7 mouse cellular contexts compared by ENCODE assay signal in the genomic region with DNA sequence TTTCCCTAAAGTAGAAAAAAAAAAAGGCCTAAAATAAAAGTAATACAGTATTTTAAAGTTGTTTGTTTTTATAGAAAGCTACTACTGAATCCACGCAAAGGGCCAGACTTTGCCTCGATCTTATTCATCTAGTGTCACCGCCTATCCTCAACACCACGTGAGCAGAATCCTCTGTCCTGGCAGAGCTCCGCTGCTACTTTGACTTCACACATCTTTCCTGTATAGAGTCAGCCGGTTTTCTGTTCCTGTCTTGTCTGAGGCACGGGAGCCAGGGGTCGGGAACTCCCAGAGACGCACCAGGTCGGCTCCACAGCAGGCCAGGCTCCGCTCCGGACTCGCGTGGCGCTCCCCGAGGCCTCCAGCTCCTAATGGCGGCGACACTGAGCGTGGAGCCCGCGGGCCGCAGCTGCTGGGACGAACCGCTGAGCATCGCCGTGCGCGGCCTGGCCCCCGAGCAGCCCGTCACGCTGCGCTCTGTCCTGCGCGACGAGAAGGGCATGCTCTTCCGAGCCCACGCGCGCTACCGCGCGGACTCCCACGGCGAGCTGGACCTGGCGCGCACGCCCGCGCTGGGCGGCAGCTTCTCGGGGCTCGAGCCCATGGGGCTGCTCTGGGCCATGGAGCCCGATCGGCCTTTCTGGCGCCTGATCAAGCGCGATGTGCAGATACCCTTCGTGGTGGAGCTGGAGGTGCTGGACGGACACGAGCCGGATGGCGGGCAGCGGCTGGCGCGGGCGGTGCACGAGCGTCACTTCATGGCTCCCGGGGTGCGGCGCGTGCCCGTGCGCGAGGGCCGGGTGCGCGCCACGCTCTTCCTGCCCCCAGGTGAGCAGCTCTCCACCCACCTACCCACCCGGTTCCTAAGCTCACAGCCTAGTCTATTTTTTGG. TPM values are rescaled to one million over a fixed set of nuclear protein-coding genes. Genes with fewer than 3 reads are reported as not detected.
A peak's percentile ranks its signal among the peaks of the same experiment; 100 is the strongest.
DNase-seq lines count a peak whose midpoint lies in the region; ATAC-seq and TF ChIP-seq lines count a peak whose summit lies in the region.
"Not testable (repeated sequence)": the region's sequence is repeated elsewhere in the genome, so short reads cannot be mapped to it uniquely, and the experiment has no call there.

A gene (plus strand): TSS at position 51 of the 889 bp plus-strand sequence.

- H3K9me3 ChIP-seq in heart, embryonic 10.5 days; limb, embryonic 12.5 days; midbrain, embryonic 11.5 days (ENCODE audit: control insufficient read depth, low read length): not testable (repeated sequence)

- not testable (repeated sequence) for H3K4me1 ChIP-seq in bone marrow macrophage, adult 2 months (ENCODE audit: control insufficient read depth, insufficient read depth, low read length); embryonic fibroblast, embryonic 13.5 days (ENCODE audit: control insufficient read depth, insufficient read depth, low read length); heart, embryonic 10.5 days; kidney, adult 2 months (ENCODE audit: control insufficient read depth, insufficient read depth, low read length); limb, embryonic 12.5 days (replicated peaks); midbrain, embryonic 11.5 days (ENCODE audit: control insufficient read depth, insufficient read depth, low read length); small intestine, adult 2 months (ENCODE audit: control insufficient read depth, insufficient read depth, insufficient read length, low read length)

- H3K4me2 ChIP-seq in limb, embryonic 12.5 days = peak within 1 kb of the TSS; percentile 74
- H3K4me2 ChIP-seq in midbrain, embryonic 11.5 days = peak within 1 kb of the TSS; percentile 78

- peak; percentile 81 for DNase-seq in heart, embryonic 10.5 days (ENCODE audit: low spot score)
- peak; percentile 68 for DNase-seq in kidney, adult 2 months
- peak; percentile 95 for DNase-seq in midbrain, embryonic 11.5 days (ENCODE audit: low spot score, missing footprints)

- not testable (repeated sequence) for H3K27me3 ChIP-seq in heart, embryonic 10.5 days (ENCODE audit: insufficient read depth, poor library complexity, severe bottlenecking); kidney, adult 2 months (replicated peaks; ENCODE audit: control insufficient read depth, insufficient read depth, low read length); limb, embryonic 12.5 days; midbrain, embryonic 11.5 days (ENCODE audit: control insufficient read depth, insufficient read depth, low read length); small intestine, adult 2 months (ENCODE audit: control insufficient read depth, insufficient read depth, low read length)

- not testable (repeated sequence) for TF ChIP-seq POLR2A in bone marrow macrophage, adult 2 months (IDR thresholded peaks at IDR 0.05; ENCODE audit: borderline replicate concordance, low read depth, low read length); kidney, adult 2 months (IDR thresholded peaks at IDR 0.05; ENCODE audit: low read depth, low read length); small intestine, adult 2 months (IDR thresholded peaks at IDR 0.05; ENCODE audit: low read depth, low read length)
- TF ChIP-seq POLR2A in embryonic fibroblast, embryonic 13.5 days (IDR thresholded peaks at IDR 0.05; ENCODE audit: low read depth, low read length) = peak; percentile 49; the same call in 1 of the 2 replicates

- peak within 1 kb of the TSS; percentile 71 for H3K9ac ChIP-seq in limb, embryonic 12.5 days (replicated peaks)
- H3K9ac ChIP-seq in midbrain, embryonic 11.5 days (ENCODE audit: low read length) = peak within 1 kb of the TSS; percentile 75

- H3K36me3 ChIP-seq in heart, embryonic 10.5 days; kidney, adult 2 months (ENCODE audit: control insufficient read depth, insufficient read depth, low read length); limb, embryonic 12.5 days; midbrain, embryonic 11.5 days (ENCODE audit: control insufficient read depth, insufficient read depth, low read length); small intestine, adult 2 months (ENCODE audit: control insufficient read depth, insufficient read depth, low read length): not testable (repeated sequence)

- under 1% methylated on average over 79 of the region's 80 CpGs for WGBS in heart, embryonic 10.5 days
- WGBS in kidney, adult 2 months = 1% methylated on average over 80 of the region's 80 CpGs
- WGBS in limb, embryonic 12.5 days = under 1% methylated on average over 76 of the region's 80 CpGs
- 2% methylated on average over 73 of the region's 80 CpGs for WGBS in midbrain, embryonic 11.5 days
- under 1% methylated on average over 80 of the region's 80 CpGs for WGBS in small intestine, adult 2 months

- H3K27ac ChIP-seq in bone marrow macrophage, adult 2 months (ENCODE audit: insufficient read depth, low read depth, low read length); embryonic fibroblast, embryonic 13.5 days (ENCODE audit: insufficient read depth, low read length); kidney, adult 2 months (ENCODE audit: insufficient read depth, low read depth, low read length); limb, embryonic 12.5 days; midbrain, embryonic 11.5 days (ENCODE audit: low read depth, low read length); small intestine, adult 2 months (ENCODE audit: insufficient read depth, low read depth, low read length): not testable (repeated sequence)
- H3K27ac ChIP-seq in heart, embryonic 10.5 days = peak within 1 kb of the TSS; percentile 87

- not testable (repeated sequence) for TF ChIP-seq CTCF in bone marrow macrophage, adult 2 months (IDR thresholded peaks at IDR 0.05; ENCODE audit: low read depth, low read length); embryonic fibroblast, embryonic 13.5 days (IDR thresholded peaks at IDR 0.05; ENCODE audit: borderline replicate concordance, insufficient read depth, low read length); kidney, adult 2 months (conservative IDR thresholded peaks at IDR 0.05; ENCODE audit: insufficient read depth, insufficient read length, low read depth, low read length); small intestine, adult 2 months (IDR thresholded peaks at IDR 0.05; ENCODE audit: extremely low read depth, insufficient read length, insufficient replicate concordance, low read depth, low read length)

- H3K4me3 ChIP-seq in bone marrow macrophage, adult 2 months (ENCODE audit: insufficient read depth, low read length) = peak within 1 kb of the TSS; percentile 62
- peak within 1 kb of the TSS; percentile 35 for H3K4me3 ChIP-seq in embryonic fibroblast, embryonic 13.5 days (ENCODE audit: insufficient read depth, low read length)
- peak within 1 kb of the TSS; percentile 64 for H3K4me3 ChIP-seq in heart, embryonic 10.5 days
- H3K4me3 ChIP-seq in kidney, adult 2 months (ENCODE audit: insufficient read depth, low read depth, low read length) = peak within 1 kb of the TSS; percentile 45
- peak within 1 kb of the TSS; percentile 51 for H3K4me3 ChIP-seq in limb, embryonic 12.5 days (replicated peaks)
- peak within 1 kb of the TSS; percentile 45 for H3K4me3 ChIP-seq in midbrain, embryonic 11.5 days (ENCODE audit: low read depth, low read length)
- H3K4me3 ChIP-seq in small intestine, adult 2 months (ENCODE audit: low read depth, low read length) = peak within 1 kb of the TSS; percentile 78

- ATAC-seq in limb, embryonic 12.5 days (ENCODE audit: insufficient number of reproducible peaks, insufficient read depth, low FRiP score, low TSS enrichment, low read depth) = 0 out of 2 replicates have a peak, but pooled peaks have one; percentile 31
- ATAC-seq in midbrain, embryonic 11.5 days (ENCODE audit: low FRiP score) = peak; percentile 69

RNA-seq across cellular contexts. Expression of the gene that starts here (rescaled TPM):
- polyA plus RNA-seq in bone marrow macrophage, adult 2 months (2012; ENCODE audit: insufficient read depth, insufficient read length, missing spikeins) = 0.47 and 0.49 TPM in 2 replicates
- 3.1 and 4.4 TPM in 2 replicates for polyA plus RNA-seq in embryonic fibroblast, embryonic 13.5 days (2011; ENCODE audit: insufficient read length, low read depth, missing spikeins)
- polyA plus RNA-seq in heart, embryonic 10.5 days (2016; fragmentation: Nextera tagmentation; extraction: Ambion mirVana) = 0.67 and 0.69 TPM in 2 replicates
- polyA plus RNA-seq in kidney, adult 2 months (2012; rRNA removed) = 6.9 and 7.1 TPM in 2 replicates
- 0.83 and 0.98 TPM in 2 replicates for polyA plus RNA-seq in limb, embryonic 12.5 days (2016; fragmentation: Nextera tagmentation; extraction: Ambion mirVana)
- polyA plus RNA-seq in midbrain, embryonic 11.5 days (2014; fragmentation: Nextera tagmentation; extraction: Ambion mirVana) = 1.2 and 1.6 TPM in 2 replicates
- polyA plus RNA-seq in small intestine, adult 2 months (2012; rRNA removed) = 0.77 and 0.86 TPM in 2 replicates

Comparison
In these comparisons a context has a peak if more than half of its experiments do, and no peak if none do; other contexts are left out.
1. Peak in DNase-seq, H3K4me3 ChIP-seq and H3K27ac ChIP-seq in heart, embryonic 10.5 days; RNA of the gene not detected or under 1 TPM.
2. Peak in ATAC-seq, H3K4me3 ChIP-seq, H3K9ac ChIP-seq and H3K4me2 ChIP-seq in limb, embryonic 12.5 days; RNA of the gene not detected or under 1 TPM.